Mouse (Mus musculus): ENCODE measurements at regions not wholly inside any gene's neighbourhood (a gene's known extent, or its start where the extent isn't known, plus 50 kb on each side); places are given as distances from the start of the nearest gene placed in this dataset.

- no peaks in the 10 kb centered on the region for H3K36me3 ChIP-seq (ENCODE audit: control insufficient read depth, insufficient read depth, low read length)
- no peak overlapping the region for H3K9ac ChIP-seq (ENCODE audit: low read length)
- H3K4me2 ChIP-seq (ENCODE audit: low read depth, severe bottlenecking), result no peak overlapping the region
- no peaks in the 10 kb centered on the region for H3K9me3 ChIP-seq (ENCODE audit: control insufficient read depth, low read length)
- ATAC-seq (ENCODE audit: insufficient number of reproducible peaks, low FRiP score, low TSS enrichment, low read depth) (no peak), DNase-seq (ENCODE audit: low spot score) (no peak)
- 69% methylated on average over 4 of the region's 4 CpGs for WGBS
- no peak overlapping the region for H3K4me3 ChIP-seq (ENCODE audit: low read depth, low read length)
- no peaks in the 10 kb centered on the region for H3K27me3 ChIP-seq (ENCODE audit: control insufficient read depth, insufficient read depth, low read length)
- no peaks in the 10 kb centered on the region for H3K4me1 ChIP-seq (ENCODE audit: control insufficient read depth, insufficient read depth, low read length)
- H3K27ac ChIP-seq (replicated peaks; ENCODE audit: low read depth, low read length), result no peak overlapping the region
These were observed 234.2 kb upstream of the Rbfox1 start for GRCm38 (mm10) chr16:5651002-5651401.

GRCm38 (mm10) chr16:5639956-5640355, 245.2 kb upstream of the Rbfox1 start:
- no peak for ATAC-seq (ENCODE audit: insufficient number of reproducible peaks, low FRiP score, low TSS enrichment, low read depth)
- Histone ChIP-seq H3K27me3 (ENCODE audit: control insufficient read depth, insufficient read depth, low read length) (no peaks in the 10 kb centered on the region), H3K27ac (replicated peaks; ENCODE audit: low read depth, low read length) (no peak overlapping the region), H3K9ac (ENCODE audit: low read length) (no peak overlapping the region), H3K4me2 (ENCODE audit: low read depth, severe bottlenecking) (no peak overlapping the region), H3K9me3 (ENCODE audit: control insufficient read depth, low read length) (no peaks in the 10 kb centered on the region), H3K4me3 (ENCODE audit: low read depth, low read length) (no peak overlapping the region), H3K4me1 (ENCODE audit: control insufficient read depth, insufficient read depth, low read length) (no peaks in the 10 kb centered on the region), H3K36me3 (ENCODE audit: control insufficient read depth, insufficient read depth, low read length) (no peaks in the 10 kb centered on the region)
- no peak for DNase-seq (ENCODE audit: low spot score)
- 85% methylated on average over 5 of the region's 5 CpGs for WGBS

- 83% methylated on average over 3 of the region's 3 CpGs for WGBS
- Histone ChIP-seq H3K27me3 (ENCODE audit: control insufficient read depth, insufficient read depth, low read length) (no peaks in the 10 kb centered on the region), H3K4me1 (ENCODE audit: control insufficient read depth, insufficient read depth, low read length) (no peaks in the 10 kb centered on the region), H3K36me3 (ENCODE audit: control insufficient read depth, insufficient read depth, low read length) (no peaks in the 10 kb centered on the region), H3K4me3 (ENCODE audit: low read depth, low read length) (no peak overlapping the region), H3K4me2 (ENCODE audit: low read depth, severe bottlenecking) (no peak overlapping the region), H3K27ac (replicated peaks; ENCODE audit: low read depth, low read length) (no peak overlapping the region), H3K9me3 (ENCODE audit: control insufficient read depth, low read length) (no peaks in the 10 kb centered on the region), H3K9ac (ENCODE audit: low read length) (no peak overlapping the region)
- ATAC-seq (ENCODE audit: insufficient number of reproducible peaks, low FRiP score, low TSS enrichment, low read depth), result no peak
- DNase-seq (ENCODE audit: low spot score), result no peak
These were observed 255.2 kb upstream of the Rbfox1 start for GRCm38 (mm10) chr16:5629996-5630395.

- DNase-seq (ENCODE audit: low spot score) (no peak), ATAC-seq (ENCODE audit: insufficient number of reproducible peaks, low FRiP score, low TSS enrichment, low read depth) (no peak)
- no peak overlapping the region for H3K27ac ChIP-seq (replicated peaks; ENCODE audit: low read depth, low read length)
- H3K9me3 ChIP-seq (ENCODE audit: control insufficient read depth, low read length), result no peaks in the 10 kb centered on the region
- H3K4me1 ChIP-seq (ENCODE audit: control insufficient read depth, insufficient read depth, low read length), result no peaks in the 10 kb centered on the region
- no peaks in the 10 kb centered on the region for H3K36me3 ChIP-seq (ENCODE audit: control insufficient read depth, insufficient read depth, low read length)
- no peak overlapping the region for H3K4me2 ChIP-seq (ENCODE audit: low read depth, severe bottlenecking)
- no peaks in the 10 kb centered on the region for H3K27me3 ChIP-seq (ENCODE audit: control insufficient read depth, insufficient read depth, low read length)
- no peak overlapping the region for H3K9ac ChIP-seq (ENCODE audit: low read length)
- 71% methylated on average over 4 of the region's 4 CpGs for WGBS
- no peak overlapping the region for H3K4me3 ChIP-seq (ENCODE audit: low read depth, low read length)
These were observed 257.2 kb upstream of the Rbfox1 start for GRCm38 (mm10) chr16:5627910-5628309.

- Histone ChIP-seq H3K4me1 (ENCODE audit: control insufficient read depth, insufficient read depth, low read length) (no peaks in the 10 kb centered on the region), H3K9ac (ENCODE audit: low read length) (no peak overlapping the region), H3K36me3 (ENCODE audit: control insufficient read depth, insufficient read depth, low read length) (no peaks in the 10 kb centered on the region), H3K4me2 (ENCODE audit: low read depth, severe bottlenecking) (no peak overlapping the region), H3K27ac (replicated peaks; ENCODE audit: low read depth, low read length) (no peak overlapping the region), H3K9me3 (ENCODE audit: control insufficient read depth, low read length) (no peaks in the 10 kb centered on the region), H3K27me3 (ENCODE audit: control insufficient read depth, insufficient read depth, low read length) (no peaks in the 10 kb centered on the region), H3K4me3 (ENCODE audit: low read depth, low read length) (no peak overlapping the region)
- WGBS, result 36% methylated on average over 5 of the region's 5 CpGs
- DNase-seq (ENCODE audit: low spot score), result no peak
- no peak for ATAC-seq (ENCODE audit: insufficient number of reproducible peaks, low FRiP score, low TSS enrichment, low read depth)
These were observed 257.8 kb upstream of the Rbfox1 start for GRCm38 (mm10) chr16:5627117-5627909.

- no peaks in the 10 kb centered on the region for H3K9me3 ChIP-seq (ENCODE audit: control insufficient read depth, low read length)
These were observed 260.0 kb upstream of the Rbfox1 start for GRCm38 (mm10) chr16:5625159-5625558.

GRCm38 (mm10) chr16:5620566-5620965, 264.6 kb upstream of the Rbfox1 start:
- no peak overlapping the region for H3K4me3 ChIP-seq (ENCODE audit: low read depth, low read length)
- DNase-seq (ENCODE audit: low spot score) (no peak), ATAC-seq (ENCODE audit: insufficient number of reproducible peaks, low FRiP score, low TSS enrichment, low read depth) (no peak)
- H3K4me2 ChIP-seq (ENCODE audit: low read depth, severe bottlenecking), result no peak overlapping the region
- no peaks in the 10 kb centered on the region for H3K4me1 ChIP-seq (ENCODE audit: control insufficient read depth, insufficient read depth, low read length)
- H3K9ac ChIP-seq (ENCODE audit: low read length), result no peak overlapping the region
- H3K27me3 ChIP-seq (ENCODE audit: control insufficient read depth, insufficient read depth, low read length), result no peaks in the 10 kb centered on the region
- 92% methylated on average over 3 of the region's 3 CpGs for WGBS
- no peaks in the 10 kb centered on the region for H3K36me3 ChIP-seq (ENCODE audit: control insufficient read depth, insufficient read depth, low read length)
- no peaks in the 10 kb centered on the region for H3K9me3 ChIP-seq (ENCODE audit: control insufficient read depth, low read length)
- no peak overlapping the region for H3K27ac ChIP-seq (replicated peaks; ENCODE audit: low read depth, low read length)

More at GRCm38 (mm10) chr16:5625159-5625558, 260.0 kb upstream of the Rbfox1 start:
- WGBS, result 30% methylated on average over 3 of the region's 3 CpGs
- ATAC-seq (ENCODE audit: insufficient number of reproducible peaks, low FRiP score, low TSS enrichment, low read depth), result no peak
- Histone ChIP-seq H3K27ac (replicated peaks; ENCODE audit: low read depth, low read length) (no peak overlapping the region), H3K4me1 (ENCODE audit: control insufficient read depth, insufficient read depth, low read length) (no peaks in the 10 kb centered on the region), H3K4me3 (ENCODE audit: low read depth, low read length) (no peak overlapping the region), H3K36me3 (ENCODE audit: control insufficient read depth, insufficient read depth, low read length) (no peaks in the 10 kb centered on the region), H3K27me3 (ENCODE audit: control insufficient read depth, insufficient read depth, low read length) (no peaks in the 10 kb centered on the region), H3K4me2 (ENCODE audit: low read depth, severe bottlenecking) (no peak overlapping the region), H3K9ac (ENCODE audit: low read length) (no peak overlapping the region)
- DNase-seq (ENCODE audit: low spot score), result no peak

- no peak overlapping the region for H3K4me3 ChIP-seq (ENCODE audit: low read depth, low read length)
- DNase-seq (ENCODE audit: low spot score) (no peak), ATAC-seq (ENCODE audit: insufficient number of reproducible peaks, low FRiP score, low TSS enrichment, low read depth) (no peak)
- no peaks in the 10 kb centered on the region for H3K27me3 ChIP-seq (ENCODE audit: control insufficient read depth, insufficient read depth, low read length)
- no peaks in the 10 kb centered on the region for H3K9me3 ChIP-seq (ENCODE audit: control insufficient read depth, low read length)
- H3K9ac ChIP-seq (ENCODE audit: low read length), result no peak overlapping the region
- H3K4me2 ChIP-seq (ENCODE audit: low read depth, severe bottlenecking), result no peak overlapping the region
- H3K4me1 ChIP-seq (ENCODE audit: control insufficient read depth, insufficient read depth, low read length), result no peaks in the 10 kb centered on the region
- H3K36me3 ChIP-seq (ENCODE audit: control insufficient read depth, insufficient read depth, low read length), result no peaks in the 10 kb centered on the region
- H3K27ac ChIP-seq (replicated peaks; ENCODE audit: low read depth, low read length), result no peak overlapping the region
- WGBS, result 65% methylated on average over 5 of the region's 5 CpGs
These were observed 268.8 kb upstream of the Rbfox1 start for GRCm38 (mm10) chr16:5616356-5616755.

- no peak for ATAC-seq (ENCODE audit: insufficient number of reproducible peaks, low FRiP score, low TSS enrichment, low read depth)
- WGBS, result 81% methylated on average over 6 of the region's 6 CpGs
- H3K9ac ChIP-seq (ENCODE audit: low read length), result no peak overlapping the region
These were observed 289.8 kb upstream of the Rbfox1 start for GRCm38 (mm10) chr16:5595359-5595758.

More at GRCm38 (mm10) chr16:5595359-5595758, 289.8 kb upstream of the Rbfox1 start:
- DNase-seq (ENCODE audit: low spot score), result no peak
- H3K4me3 ChIP-seq (ENCODE audit: low read depth, low read length), result no peak overlapping the region
- no peak overlapping the region for H3K4me2 ChIP-seq (ENCODE audit: low read depth, severe bottlenecking)
- H3K27me3 ChIP-seq (ENCODE audit: control insufficient read depth, insufficient read depth, low read length), result no peaks in the 10 kb centered on the region
- H3K36me3 ChIP-seq (ENCODE audit: control insufficient read depth, insufficient read depth, low read length), result no peaks in the 10 kb centered on the region
- H3K27ac ChIP-seq (replicated peaks; ENCODE audit: low read depth, low read length), result no peak overlapping the region
- H3K9me3 ChIP-seq (ENCODE audit: control insufficient read depth, low read length), result no peaks in the 10 kb centered on the region
- H3K4me1 ChIP-seq (ENCODE audit: control insufficient read depth, insufficient read depth, low read length), result no peaks in the 10 kb centered on the region
